Mouse (Mus musculus) liver, embryonic 12.5 days (tissue): ENCODE measurements at regions not wholly inside any gene's neighbourhood (a gene's known extent, or its start where the extent isn't known, plus 50 kb on each side); places are given as distances from the start of the nearest gene placed in this dataset.

ENCODE experiments used
- ATAC-seq: fragments of 200-750 bp; cut with Nextera tagmentation; 2 replicates; pipeline ENCODE4 v1.8.0; 2017; ENCODE audit warnings: moderate number of reproducible peaks, mild to moderate bottlenecking, moderate library complexity
- H3K27ac ChIP-seq: fragments of 300-500 bp; sonication (generic); 2 replicates; pipeline ENCODE4 v1.5.1; 2016; ENCODE audit warnings: mild to moderate bottlenecking
- H3K27me3 ChIP-seq: fragments of 300-500 bp; sonication (generic); replicated peaks from 2 replicates; pipeline ENCODE4 v1.6.1; 2016; ENCODE audit warnings: mild to moderate bottlenecking, moderate library complexity
- H3K36me3 ChIP-seq: fragments of 300-500 bp; sonication (generic); 2 replicates; pipeline ENCODE4 v1.6.1; 2016; ENCODE audit warnings: mild to moderate bottlenecking, moderate library complexity
- H3K4me1 ChIP-seq: fragments of 300-500 bp; sonication (generic); 2 replicates; pipeline ENCODE4 v1.6.1; 2016
- H3K4me2 ChIP-seq: fragments of 300-500 bp; sonication (generic); 2 replicates; pipeline ENCODE4 v1.6.1; 2016; ENCODE audit warnings: mild to moderate bottlenecking, moderate library complexity
- H3K4me3 ChIP-seq: fragments of 300-500 bp; sonication (generic); 2 replicates; pipeline ENCODE4 v1.5.1; 2016; ENCODE audit warnings: mild to moderate bottlenecking, moderate library complexity
- H3K9ac ChIP-seq: fragments of 300-500 bp; sonication (generic); 2 replicates; pipeline ENCODE4 v1.6.1; 2016; ENCODE audit warnings: mild to moderate bottlenecking, moderate library complexity
- H3K9me3 ChIP-seq: fragments of 300-500 bp; sonication (generic); replicated peaks from 2 replicates; pipeline ENCODE4 v1.6.1; 2016; ENCODE audit warnings: mild to moderate bottlenecking, moderate library complexity
- WGBS: fragments of 180-500 bp; shearing (Covaris S2); methylation state at CpG from one replicate; pipeline ENCODE4 v1.1.7; 2016; ENCODE audit not compliant: insufficient replicate concordance; 5-methylcytosine and 5-hydroxymethylcytosine counted together

DNA sequence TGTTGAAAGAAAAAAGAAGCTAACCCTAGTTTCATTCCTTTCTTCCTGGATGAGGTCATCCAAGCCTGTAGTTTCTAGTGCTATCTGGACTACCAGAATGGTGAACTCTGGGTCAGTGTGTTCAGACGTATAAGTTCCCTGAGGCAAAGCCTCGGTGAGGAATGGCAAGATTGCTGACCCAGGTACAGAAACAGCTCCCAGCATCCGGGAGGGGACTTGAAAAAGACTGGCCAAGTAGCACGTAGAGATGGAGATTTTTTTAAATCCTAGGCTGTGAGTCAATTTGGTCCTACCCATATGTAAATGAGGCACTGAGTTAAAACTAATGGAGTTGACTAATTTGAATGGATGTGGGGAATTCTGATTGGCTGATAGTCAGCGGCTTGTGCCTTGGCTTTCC lies 55.0 kb upstream of the Gm11084 start:
- H3K4me1 ChIP-seq = peaks cover 16% of the 10 kb centered on the region
- WGBS = 38% methylated on average over 5 of the region's 5 CpGs
- no peaks in the 10 kb centered on the region for H3K9me3 ChIP-seq
- H3K4me3 ChIP-seq = no peak overlapping the region
- no peak overlapping the region for H3K27ac ChIP-seq
- H3K4me2 ChIP-seq = no peak overlapping the region
- no peak overlapping the region for H3K9ac ChIP-seq
- peaks cover 22% of the 10 kb centered on the region for H3K27me3 ChIP-seq
- no peak for ATAC-seq
- H3K36me3 ChIP-seq = no peaks in the 10 kb centered on the region

DNA sequence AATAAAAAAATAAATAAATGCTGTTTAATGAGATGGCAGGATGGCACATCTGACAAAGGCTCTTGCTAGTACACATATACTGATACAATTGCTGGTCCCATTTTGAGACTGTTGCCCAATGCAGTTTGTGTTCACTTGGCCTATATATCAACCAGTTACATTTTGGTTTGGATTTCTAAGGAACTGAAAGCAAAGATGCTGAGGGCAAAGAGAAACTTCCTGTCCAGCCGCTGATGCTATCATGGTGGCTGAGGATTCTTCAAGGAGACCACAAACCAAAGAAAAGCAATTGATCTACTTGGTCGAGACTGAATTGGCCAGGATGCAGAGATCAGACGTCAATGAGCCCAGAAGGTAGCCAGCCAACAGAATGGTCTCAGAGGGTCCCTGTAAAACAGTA lies 53.5 kb upstream of the Gm11084 start:
- Histone ChIP-seq H3K4me3 (no peak overlapping the region), H3K4me1 (peaks cover 16% of the 10 kb centered on the region), H3K27me3 (peaks cover 24% of the 10 kb centered on the region), H3K27ac (no peak overlapping the region), H3K36me3 (no peaks in the 10 kb centered on the region), H3K4me2 (no peak overlapping the region), H3K9me3 (no peaks in the 10 kb centered on the region), H3K9ac (no peak overlapping the region)
- ATAC-seq = no peak
- WGBS = 26% methylated on average over 3 of the region's 3 CpGs

DNA sequence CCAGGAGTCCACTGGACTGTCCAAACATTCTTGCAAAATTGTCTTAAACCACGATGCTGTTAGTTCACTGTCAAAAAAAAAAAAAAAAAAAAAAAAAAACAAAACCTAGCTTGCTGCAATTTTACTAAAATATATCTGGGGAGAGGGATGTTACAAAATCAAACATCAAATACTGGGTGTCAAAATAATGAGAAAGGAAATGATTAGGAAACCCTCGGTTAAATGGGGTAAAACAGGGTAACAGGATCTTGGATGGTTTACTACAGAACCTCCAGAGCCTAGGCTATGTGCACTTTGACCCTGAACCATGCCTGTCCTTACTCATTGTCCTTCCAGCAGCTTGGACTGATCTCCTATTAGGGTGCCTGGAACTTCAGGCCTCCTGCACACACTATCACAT lies 52.8 kb upstream of the Gm11084 start:
- H3K27ac ChIP-seq = no peak overlapping the region
- peaks cover 26% of the 10 kb centered on the region for H3K27me3 ChIP-seq
- peaks cover 16% of the 10 kb centered on the region for H3K4me1 ChIP-seq
- 39% methylated on average over 2 of the region's 2 CpGs for WGBS
- H3K9ac ChIP-seq = no peak overlapping the region
- H3K4me2 ChIP-seq = no peak overlapping the region
- no peaks in the 10 kb centered on the region for H3K36me3 ChIP-seq
- no peak for ATAC-seq
- no peaks in the 10 kb centered on the region for H3K9me3 ChIP-seq
- H3K4me3 ChIP-seq = no peak overlapping the region

DNA sequence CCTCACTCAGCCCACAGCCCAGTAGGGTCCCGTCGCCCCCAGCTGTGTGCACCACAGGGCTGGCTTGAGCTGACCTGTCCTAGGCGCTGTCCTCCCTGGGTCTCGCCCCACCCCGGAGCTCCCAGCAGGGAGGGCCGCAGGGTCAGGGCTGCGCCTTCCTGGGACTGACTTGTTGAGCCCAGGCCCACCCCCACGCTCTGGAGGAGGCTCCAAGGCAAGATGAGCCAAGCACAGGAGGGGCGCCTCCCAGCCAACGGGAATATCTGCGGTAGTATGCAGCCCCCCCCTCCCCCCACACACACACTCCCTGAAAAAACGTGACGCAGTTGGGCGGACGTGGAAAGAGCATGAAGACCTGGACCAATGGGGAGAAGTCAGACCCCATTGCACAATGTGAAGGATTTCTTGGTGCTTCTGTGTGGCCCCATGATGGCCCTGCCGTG lies 51.8 kb upstream of the Gm11084 start:
- peak overlapping the region; percentile 19 for H3K4me3 ChIP-seq
- H3K4me1 ChIP-seq = peaks cover 16% of the 10 kb centered on the region
- H3K27ac ChIP-seq = 0 out of 2 replicates have a peak overlapping the region, but pooled peaks have one; percentile 37
- peak; percentile 71 for ATAC-seq
- peaks cover 26% of the 10 kb centered on the region for H3K27me3 ChIP-seq
- WGBS = 21% methylated on average over 16 of the region's 16 CpGs
- peak overlapping the region; percentile 60 for H3K4me2 ChIP-seq
- no peaks in the 10 kb centered on the region for H3K36me3 ChIP-seq
- no peaks in the 10 kb centered on the region for H3K9me3 ChIP-seq
- H3K9ac ChIP-seq = no peak overlapping the region; the same call in 1 of the 2 replicates

DNA sequence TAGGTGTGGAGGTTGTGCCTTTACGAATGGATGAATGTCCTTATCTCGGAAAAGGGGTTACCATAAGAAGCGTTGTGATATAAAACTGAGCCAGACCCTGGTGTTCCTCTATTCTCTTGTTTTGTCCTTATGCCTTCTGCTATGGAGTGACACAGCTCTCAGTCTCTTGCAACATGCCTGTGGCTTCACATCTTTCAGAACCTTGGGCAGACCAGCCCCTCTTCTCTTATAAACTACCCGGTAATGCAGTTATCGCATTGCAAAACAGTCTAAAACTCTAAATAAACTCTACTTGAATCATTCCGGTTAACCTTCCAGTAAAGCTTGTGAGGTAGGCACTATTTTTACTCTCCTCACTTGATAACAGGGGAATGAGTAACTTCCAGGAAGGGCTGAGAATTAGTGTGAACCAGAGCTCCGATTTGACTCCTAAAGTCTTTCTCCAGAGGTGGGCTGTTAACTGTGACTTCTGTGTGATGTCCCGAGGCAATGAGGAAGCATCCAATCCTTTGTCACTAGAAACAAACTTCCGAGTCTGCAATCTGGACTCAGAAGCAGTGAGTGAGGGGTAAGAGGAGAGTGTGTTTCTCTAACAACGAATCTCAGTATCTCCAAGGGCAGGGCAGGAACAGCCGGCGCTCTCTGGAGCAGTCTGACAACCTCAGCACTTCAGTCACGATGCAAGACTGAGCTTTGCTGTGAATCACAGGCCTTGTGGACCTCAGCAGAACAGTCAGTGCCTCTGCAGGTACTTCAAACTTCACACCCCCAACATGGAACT lies 50.9 kb upstream of the Gm11084 start:
- no peaks in the 10 kb centered on the region for H3K36me3 ChIP-seq
- H3K27ac ChIP-seq = peak overlapping the region; percentile 37; the same call in 1 of the 2 replicates
- peaks cover 16% of the 10 kb centered on the region for H3K4me1 ChIP-seq
- no peak for ATAC-seq
- WGBS = 42% methylated on average over 13 of the region's 13 CpGs
- H3K4me2 ChIP-seq = peak overlapping the region; percentile 60; the same call in 1 of the 2 replicates
- H3K9me3 ChIP-seq = no peaks in the 10 kb centered on the region
- peaks cover 26% of the 10 kb centered on the region for H3K27me3 ChIP-seq
- H3K4me3 ChIP-seq = no peak overlapping the region
- no peak overlapping the region for H3K9ac ChIP-seq
